Mouse (Mus musculus): ENCODE data around the gene Wdr26. TPM values are rescaled to one million over a fixed set of nuclear protein-coding genes. Genes with fewer than 3 reads are reported as not detected.

The Wdr26 gene
- polyA plus RNA-seq, 1 experiment from 2014 or later = 28.2 TPM

DNA sequence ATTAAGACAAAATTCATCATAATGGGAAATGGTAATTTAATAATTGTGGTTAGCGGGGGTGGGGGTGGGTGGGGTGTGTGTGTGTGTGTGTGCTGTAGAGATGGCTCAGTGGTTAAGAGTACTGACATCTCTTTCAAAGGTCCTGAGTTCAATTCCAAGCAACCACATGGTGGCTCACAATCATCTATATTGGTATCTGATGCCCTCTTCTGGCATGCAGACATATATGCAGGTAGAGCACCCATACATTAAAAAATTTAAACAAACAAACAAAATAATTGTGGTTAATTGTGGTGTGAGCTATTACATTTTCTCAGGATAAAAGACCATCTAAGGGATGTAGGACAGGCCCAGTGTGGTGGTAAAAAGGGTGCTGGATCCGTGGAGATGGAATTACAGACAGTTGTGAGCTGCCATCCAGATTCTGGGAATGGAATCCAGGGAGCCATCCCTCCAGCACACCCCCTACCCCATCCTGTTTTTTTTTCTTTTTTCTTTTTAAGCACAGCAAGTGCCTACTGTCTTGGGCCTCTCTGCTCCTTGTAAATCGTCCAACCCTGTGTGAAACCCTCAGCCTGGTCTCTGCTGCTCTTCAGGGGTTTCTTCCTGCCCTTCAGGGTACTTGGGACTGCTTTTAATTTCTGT, 62.3 kb downstream of the Wdr26 start:
- H3K4me1 ChIP-seq (ENCODE audit: control insufficient read depth, insufficient read depth, low read length) = no peaks in the 10 kb centered on the region

GRCm38 (mm10) chr1:181148540-181148939, 63.3 kb downstream of the Wdr26 start:
- H3K4me1 ChIP-seq (ENCODE audit: control insufficient read depth, insufficient read depth, low read length) = no peaks in the 10 kb centered on the region
- no peak for ATAC-seq (replicated peaks; ENCODE audit: insufficient number of reproducible peaks, low FRiP score, low TSS enrichment, low read depth)
- H3K27me3 ChIP-seq (ENCODE audit: control insufficient read depth, insufficient read depth, low read length) = no peaks in the 10 kb centered on the region
- no peak overlapping the region for H3K4me3 ChIP-seq (ENCODE audit: low read depth, low read length)
- no peak for DNase-seq (ENCODE audit: low spot score)
- H3K9ac ChIP-seq (replicated peaks; ENCODE audit: low read length) = no peak overlapping the region
- no peak overlapping the region for H3K27ac ChIP-seq (replicated peaks; ENCODE audit: low read depth, low read length)
- H3K9me3 ChIP-seq (replicated peaks; ENCODE audit: control insufficient read depth, low read length) = no peaks in the 10 kb centered on the region
- H3K36me3 ChIP-seq (replicated peaks; ENCODE audit: control insufficient read depth, insufficient read depth, low read depth, low read length) = no peaks in the 10 kb centered on the region
- H3K4me2 ChIP-seq (ENCODE audit: low read depth, low read length) = no peak overlapping the region
- 66% methylated on average over 5 of the region's 5 CpGs for WGBS

More for the DNA sequence above, 62.3 kb downstream of the Wdr26 start:
- no peak overlapping the region for H3K4me3 ChIP-seq (ENCODE audit: low read depth, low read length)
- no peaks in the 10 kb centered on the region for H3K9me3 ChIP-seq (replicated peaks; ENCODE audit: control insufficient read depth, low read length)
- H3K27me3 ChIP-seq (ENCODE audit: control insufficient read depth, insufficient read depth, low read length) = no peaks in the 10 kb centered on the region
- H3K36me3 ChIP-seq (replicated peaks; ENCODE audit: control insufficient read depth, insufficient read depth, low read depth, low read length) = no peaks in the 10 kb centered on the region
- H3K9ac ChIP-seq (replicated peaks; ENCODE audit: low read length) = no peak overlapping the region
- DNase-seq (ENCODE audit: low spot score) (no peak), ATAC-seq (replicated peaks; ENCODE audit: insufficient number of reproducible peaks, low FRiP score, low TSS enrichment, low read depth) (no peak)
- no peak overlapping the region for H3K27ac ChIP-seq (replicated peaks; ENCODE audit: low read depth, low read length)
- H3K4me2 ChIP-seq (ENCODE audit: low read depth, low read length) = no peak overlapping the region
- 74% methylated on average over 3 of the region's 3 CpGs for WGBS

- Histone ChIP-seq H3K27ac (replicated peaks; ENCODE audit: low read depth, low read length) (no peak overlapping the region), H3K4me2 (ENCODE audit: low read depth, low read length) (no peak overlapping the region), H3K4me3 (ENCODE audit: low read depth, low read length) (no peak overlapping the region), H3K9ac (replicated peaks; ENCODE audit: low read length) (no peak overlapping the region), H3K9me3 (replicated peaks; ENCODE audit: control insufficient read depth, low read length) (no peaks in the 10 kb centered on the region), H3K27me3 (ENCODE audit: control insufficient read depth, insufficient read depth, low read length) (no peaks in the 10 kb centered on the region), H3K4me1 (ENCODE audit: control insufficient read depth, insufficient read depth, low read length) (no peaks in the 10 kb centered on the region), H3K36me3 (replicated peaks; ENCODE audit: control insufficient read depth, insufficient read depth, low read depth, low read length) (no peaks in the 10 kb centered on the region)
- 79% methylated on average over 2 of the region's 2 CpGs for WGBS
- DNase-seq (ENCODE audit: low spot score) (no peak), ATAC-seq (replicated peaks; ENCODE audit: insufficient number of reproducible peaks, low FRiP score, low TSS enrichment, low read depth) (no peak)
Measured at GRCm38 (mm10) chr1:181146187-181146586, 65.6 kb downstream of the Wdr26 start.

- no peak overlapping the region for H3K27ac ChIP-seq (replicated peaks; ENCODE audit: low read depth, low read length)
- H3K4me1 ChIP-seq (ENCODE audit: control insufficient read depth, insufficient read depth, low read length) = no peaks in the 10 kb centered on the region
- no peaks in the 10 kb centered on the region for H3K36me3 ChIP-seq (replicated peaks; ENCODE audit: control insufficient read depth, insufficient read depth, low read depth, low read length)
- peak overlapping the region; percentile 80 for H3K9ac ChIP-seq (replicated peaks; ENCODE audit: low read length)
- H3K9me3 ChIP-seq (replicated peaks; ENCODE audit: control insufficient read depth, low read length) = no peaks in the 10 kb centered on the region
- no peaks in the 10 kb centered on the region for H3K27me3 ChIP-seq (ENCODE audit: control insufficient read depth, insufficient read depth, low read length)
- peak; percentile 8 for DNase-seq (ENCODE audit: low spot score)
- WGBS = 20% methylated on average over 12 of the region's 12 CpGs
- no peak for ATAC-seq (replicated peaks; ENCODE audit: insufficient number of reproducible peaks, low FRiP score, low TSS enrichment, low read depth)
- H3K4me2 ChIP-seq (ENCODE audit: low read depth, low read length) = peak overlapping the region; percentile 68
- H3K4me3 ChIP-seq (ENCODE audit: low read depth, low read length) = peak overlapping the region; percentile 82
Measured at GRCm38 (mm10) chr1:181144966-181145365, 66.8 kb downstream of the Wdr26 start.

- 0 out of 2 replicates have a peak, but pooled peaks cover 2% of the 10 kb centered on the region for H3K36me3 ChIP-seq (replicated peaks; ENCODE audit: control insufficient read depth, insufficient read depth, low read depth, low read length)
- no peaks in the 10 kb centered on the region for H3K4me1 ChIP-seq (ENCODE audit: control insufficient read depth, insufficient read depth, low read length)
- no peaks in the 10 kb centered on the region for H3K9me3 ChIP-seq (replicated peaks; ENCODE audit: control insufficient read depth, low read length)
- WGBS = under 1% methylated on average over 51 of the region's 52 CpGs
- peak within 1 kb of the TSS; percentile 73 for H3K27ac ChIP-seq (replicated peaks; ENCODE audit: low read depth, low read length)
- no peaks in the 10 kb centered on the region for H3K27me3 ChIP-seq (ENCODE audit: control insufficient read depth, insufficient read depth, low read length)
- H3K4me3 ChIP-seq (ENCODE audit: low read depth, low read length) = peak within 1 kb of the TSS; percentile 82
- DNase-seq (ENCODE audit: low spot score) (peak; percentile 97), ATAC-seq (replicated peaks; ENCODE audit: insufficient number of reproducible peaks, low FRiP score, low TSS enrichment, low read depth) (peak; percentile 100)
- peak within 1 kb of the TSS; percentile 80 for H3K9ac ChIP-seq (replicated peaks; ENCODE audit: low read length)
- H3K4me2 ChIP-seq (ENCODE audit: low read depth, low read length) = peak within 1 kb of the TSS; percentile 68
Measured at GRCm38 (mm10) chr1:181143950-181144836, 67.6 kb downstream of the Wdr26 start, which contains the start of the genes Nvl and Cnih4. Nvl (minus strand) TSS chr1:181144204. Cnih4 (plus strand) TSS chr1:181144693.

DNA sequence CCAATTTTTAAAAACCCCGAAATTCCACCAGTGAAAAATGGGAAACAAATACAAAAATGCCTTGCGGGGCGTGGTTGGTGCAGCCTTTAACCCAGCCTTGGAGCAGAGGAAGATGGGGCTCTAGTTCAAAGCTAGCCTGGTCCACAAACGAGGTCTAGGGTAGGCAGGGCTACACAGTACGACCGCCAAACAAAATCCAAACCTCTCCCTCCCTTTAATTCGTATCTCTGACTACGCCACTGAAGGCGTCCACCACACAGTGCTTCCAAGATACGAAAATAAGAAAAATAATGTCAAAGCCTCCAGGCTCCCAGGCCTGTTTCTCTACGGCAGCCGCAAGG, 68.2 kb downstream of the Wdr26 start:
- peak; percentile 60 for ATAC-seq (replicated peaks; ENCODE audit: insufficient number of reproducible peaks, low FRiP score, low TSS enrichment, low read depth)
- WGBS = 0% methylated on average over 12 of the region's 12 CpGs

DNA sequence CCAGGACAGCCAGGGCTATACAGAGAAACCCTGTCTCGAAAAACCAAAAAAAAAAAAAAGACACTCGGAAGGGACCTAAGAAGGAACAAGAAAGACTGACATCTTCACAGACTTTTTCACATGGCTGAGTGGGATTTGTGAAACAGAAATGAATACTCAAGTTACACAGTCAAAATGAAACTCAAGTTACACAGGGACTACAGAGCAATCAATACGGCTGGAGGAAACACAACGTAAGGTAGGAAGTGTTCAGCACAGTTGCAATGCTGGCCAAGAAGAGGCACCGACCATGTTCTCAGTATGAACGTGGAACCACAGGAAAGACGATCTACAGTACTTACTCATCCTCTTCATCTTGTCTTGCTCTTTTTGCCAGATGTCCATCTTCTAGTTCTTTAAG, 73.1 kb downstream of the Wdr26 start:
- Histone ChIP-seq H3K4me1 (ENCODE audit: control insufficient read depth, insufficient read depth, low read length) (no peaks in the 10 kb centered on the region), H3K27ac (replicated peaks; ENCODE audit: low read depth, low read length) (no peak overlapping the region), H3K4me3 (ENCODE audit: low read depth, low read length) (no peak overlapping the region), H3K27me3 (ENCODE audit: control insufficient read depth, insufficient read depth, low read length) (no peaks in the 10 kb centered on the region), H3K4me2 (ENCODE audit: low read depth, low read length) (no peak overlapping the region), H3K9ac (replicated peaks; ENCODE audit: low read length) (no peak overlapping the region), H3K36me3 (replicated peaks; ENCODE audit: control insufficient read depth, insufficient read depth, low read depth, low read length) (peaks cover 6% of the 10 kb centered on the region; the same call in 1 of the 2 replicates), H3K9me3 (replicated peaks; ENCODE audit: control insufficient read depth, low read length) (no peaks in the 10 kb centered on the region)
- WGBS = 94% methylated on average over 7 of the region's 7 CpGs
- ATAC-seq (replicated peaks; ENCODE audit: insufficient number of reproducible peaks, low FRiP score, low TSS enrichment, low read depth) (no peak), DNase-seq (ENCODE audit: low spot score) (no peak)

More for the DNA sequence above, 68.2 kb downstream of the Wdr26 start:
- Histone ChIP-seq H3K4me1 (ENCODE audit: control insufficient read depth, insufficient read depth, low read length) (no peaks in the 10 kb centered on the region), H3K4me3 (ENCODE audit: low read depth, low read length) (peak overlapping the region; percentile 82), H3K9ac (replicated peaks; ENCODE audit: low read length) (peak overlapping the region; percentile 80), H3K27ac (replicated peaks; ENCODE audit: low read depth, low read length) (peak overlapping the region; percentile 73; the same call in 1 of the 2 replicates), H3K9me3 (replicated peaks; ENCODE audit: control insufficient read depth, low read length) (no peaks in the 10 kb centered on the region), H3K4me2 (ENCODE audit: low read depth, low read length) (peak overlapping the region; percentile 45), H3K27me3 (ENCODE audit: control insufficient read depth, insufficient read depth, low read length) (no peaks in the 10 kb centered on the region), H3K36me3 (replicated peaks; ENCODE audit: control insufficient read depth, insufficient read depth, low read depth, low read length) (0 out of 2 replicates have a peak, but pooled peaks cover 2% of the 10 kb centered on the region)
- no peak for DNase-seq (ENCODE audit: low spot score)

GRCm38 (mm10) chr1:181131915-181132314, 79.9 kb downstream of the Wdr26 start:
- Histone ChIP-seq H3K4me1 (ENCODE audit: control insufficient read depth, insufficient read depth, low read length) (no peaks in the 10 kb centered on the region), H3K4me3 (ENCODE audit: low read depth, low read length) (no peak overlapping the region), H3K27ac (replicated peaks; ENCODE audit: low read depth, low read length) (no peak overlapping the region), H3K27me3 (ENCODE audit: control insufficient read depth, insufficient read depth, low read length) (no peaks in the 10 kb centered on the region), H3K9me3 (replicated peaks; ENCODE audit: control insufficient read depth, low read length) (no peaks in the 10 kb centered on the region), H3K9ac (replicated peaks; ENCODE audit: low read length) (no peak overlapping the region), H3K4me2 (ENCODE audit: low read depth, low read length) (no peak overlapping the region), H3K36me3 (replicated peaks; ENCODE audit: control insufficient read depth, insufficient read depth, low read depth, low read length) (peaks cover 11% of the 10 kb centered on the region)
- ATAC-seq (replicated peaks; ENCODE audit: insufficient number of reproducible peaks, low FRiP score, low TSS enrichment, low read depth) = no peak
- no peak for DNase-seq (ENCODE audit: low spot score)
- 89% methylated on average over 6 of the region's 6 CpGs for WGBS
